Mouse (Mus musculus): ENCODE results near the gene Foxp1.

Foxp1 gene

DNA sequence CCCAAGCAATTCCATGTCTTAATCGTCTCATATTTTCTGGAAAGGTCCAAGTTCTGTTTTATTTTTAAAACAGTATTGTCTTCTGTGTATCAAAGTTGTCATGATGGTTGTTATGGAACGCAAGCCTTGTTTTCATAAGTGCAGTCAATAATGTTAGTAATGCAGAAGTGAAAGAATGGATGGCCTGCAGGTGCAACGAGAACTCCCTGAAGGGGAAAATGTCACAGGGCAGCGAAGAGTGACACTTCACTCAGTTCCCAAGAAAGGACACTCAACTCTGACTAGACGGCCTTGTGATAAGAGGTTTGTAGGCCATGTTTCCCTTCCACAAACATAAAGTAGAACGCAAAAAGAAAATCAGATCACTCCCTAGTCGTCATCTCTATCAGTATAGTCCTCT is 469.4 kb downstream of the Foxp1 start:
- DNase-seq (ENCODE audit: low spot score in 2 of 2), result no peak

DNA sequence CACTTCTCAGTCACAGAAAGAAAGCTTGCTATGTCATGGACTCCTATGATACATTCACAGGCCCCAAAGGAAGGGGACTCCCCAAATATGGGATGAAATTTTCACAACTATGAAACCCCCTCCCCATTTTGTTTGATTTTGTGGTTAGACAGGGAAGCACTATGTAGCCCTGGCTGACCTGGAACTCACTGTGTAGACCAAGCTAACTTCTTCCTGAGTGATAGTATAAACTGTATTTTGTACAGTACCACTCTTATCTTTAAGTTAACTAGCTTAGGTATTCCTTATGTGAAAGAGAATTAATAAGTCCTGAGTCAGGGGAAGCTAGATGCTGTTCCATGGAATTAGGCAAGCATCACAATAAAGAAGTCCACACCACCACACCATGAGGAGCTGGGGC is 470.8 kb downstream of the Foxp1 start:
- no peak for DNase-seq (ENCODE audit: low spot score in 2 of 2)

DNA sequence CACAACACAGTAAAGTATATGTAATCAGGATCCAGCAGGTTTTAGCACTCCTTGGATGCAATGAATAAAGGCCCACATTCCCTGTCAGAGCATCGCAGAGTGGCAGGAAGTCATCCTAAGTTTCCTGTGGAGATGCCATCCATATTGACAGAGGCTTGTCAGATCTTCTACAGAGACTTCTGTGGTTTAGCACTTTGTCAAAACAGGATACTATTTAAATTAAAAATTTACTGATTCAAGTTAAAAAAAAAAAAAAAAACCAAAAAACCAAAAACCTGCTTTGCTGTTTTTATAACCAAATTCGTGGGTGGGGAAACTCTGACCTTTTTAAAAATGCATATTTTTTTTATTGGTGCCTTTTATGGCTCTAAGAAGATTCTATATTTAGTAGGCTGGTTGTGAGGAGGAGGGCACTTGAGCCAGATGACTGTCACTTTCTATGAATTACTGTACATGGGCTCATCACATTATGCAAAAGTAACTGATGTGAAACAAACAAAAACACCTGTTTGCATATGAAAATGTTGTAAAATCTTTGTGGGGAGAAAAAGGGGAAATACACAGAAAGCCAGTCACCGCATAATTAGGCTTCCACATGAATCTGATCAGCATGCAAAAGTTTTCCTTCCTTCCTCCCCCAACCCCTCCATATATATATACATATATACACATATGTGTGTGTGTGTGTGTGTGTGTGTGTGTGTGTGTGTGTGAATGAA is 472.1 kb downstream of the Foxp1 start:
- no peak for DNase-seq (ENCODE audit: low spot score in 2 of 2)

DNA sequence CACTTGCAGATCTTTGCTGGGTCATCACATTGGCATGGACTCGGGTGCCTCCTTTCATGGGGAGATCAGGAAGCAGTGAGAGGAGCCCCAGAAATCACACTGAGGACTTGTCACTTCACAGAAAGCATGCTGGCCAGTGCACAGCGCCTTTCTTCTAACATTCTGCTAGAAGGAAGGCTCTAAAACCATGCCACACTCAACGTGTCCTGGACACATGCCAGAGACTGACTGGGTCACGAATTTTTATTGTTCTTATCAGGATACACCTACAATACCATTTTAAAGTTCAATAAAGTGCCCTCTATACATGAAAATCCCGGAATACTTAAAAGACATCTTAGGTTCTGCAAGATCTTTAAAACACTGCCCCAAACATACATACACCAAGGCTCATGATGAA is 475.2 kb downstream of the Foxp1 start:
- no peak for DNase-seq (ENCODE audit: low spot score in 2 of 2)

DNA sequence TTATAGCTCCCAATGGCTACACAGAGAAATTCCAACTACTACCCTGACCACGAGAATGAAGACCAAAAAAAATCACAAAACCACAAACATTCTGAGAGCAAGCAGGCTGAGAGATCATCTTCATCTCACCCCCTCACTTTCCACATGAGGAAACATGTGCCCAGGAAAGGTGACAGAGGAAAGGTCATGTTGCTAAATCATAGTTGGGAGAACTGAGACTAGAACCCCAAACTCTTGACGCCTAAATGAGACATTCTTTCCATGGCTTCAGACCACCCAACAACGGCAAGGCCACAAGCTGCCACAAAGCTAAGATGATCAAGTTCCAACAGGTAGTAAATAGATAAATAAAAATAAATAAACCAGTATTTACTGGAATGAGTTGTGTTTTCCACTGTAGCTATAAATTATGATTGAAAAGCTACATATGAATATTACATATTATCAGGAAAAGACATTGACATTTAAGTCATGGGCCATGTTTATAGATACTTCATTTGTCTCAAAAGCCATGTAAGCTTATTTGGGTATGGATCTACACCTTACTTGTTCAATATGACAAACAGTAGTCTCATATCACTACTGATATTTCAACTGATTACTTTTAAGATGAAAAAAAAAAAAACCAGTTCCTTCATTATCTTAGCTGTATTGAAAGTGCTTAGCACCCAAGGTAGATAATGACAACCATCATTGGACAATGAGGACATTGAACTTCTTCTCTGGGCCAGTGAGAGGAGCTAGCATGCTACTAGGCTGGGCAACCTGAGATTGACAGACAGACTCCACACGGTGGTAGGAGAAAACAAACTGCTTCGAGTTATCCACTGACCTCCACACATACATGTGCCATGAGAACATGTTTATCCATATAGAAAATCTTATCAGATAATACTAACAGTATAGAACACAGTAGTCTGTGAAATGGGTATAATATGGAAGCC is 476.4 kb downstream of the Foxp1 start:
- DNase-seq (ENCODE audit: low spot score in 2 of 2), result no peak

DNA sequence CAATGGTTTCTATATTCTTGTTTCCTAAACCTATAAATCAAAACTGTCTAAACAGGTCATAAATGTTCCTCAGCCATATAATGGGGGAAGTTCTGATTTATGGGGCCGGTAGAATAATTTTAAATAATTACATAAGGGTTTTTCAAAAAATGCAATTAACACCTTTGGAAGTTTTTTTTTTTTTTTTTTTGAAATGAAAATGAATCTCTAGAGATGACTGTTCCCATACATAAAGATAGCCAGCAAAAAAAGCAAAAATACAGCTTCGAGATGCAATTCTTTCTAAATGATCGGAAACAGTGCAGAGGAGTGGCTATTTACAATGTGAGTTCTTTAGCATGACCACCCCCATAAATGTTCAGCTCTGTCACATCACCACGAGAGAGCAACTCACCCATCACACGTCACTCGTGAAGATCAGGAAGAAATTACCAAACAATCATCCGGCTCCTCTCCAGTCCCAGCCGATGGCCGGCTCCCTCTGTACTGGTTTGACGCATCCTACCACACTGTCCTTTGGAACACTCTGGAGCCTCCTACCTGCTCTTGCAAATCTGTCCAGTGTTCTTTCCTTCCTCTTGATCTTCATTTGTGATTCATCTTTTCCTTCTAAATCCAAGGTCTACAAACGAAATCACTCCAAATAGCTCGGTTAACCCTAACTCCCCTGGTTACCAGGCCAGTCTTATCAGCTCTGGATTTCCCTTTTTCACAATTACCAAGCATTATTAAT is 478.4 kb downstream of the Foxp1 start:
- DNase-seq (ENCODE audit: low spot score in 2 of 2), result no peak

DNA sequence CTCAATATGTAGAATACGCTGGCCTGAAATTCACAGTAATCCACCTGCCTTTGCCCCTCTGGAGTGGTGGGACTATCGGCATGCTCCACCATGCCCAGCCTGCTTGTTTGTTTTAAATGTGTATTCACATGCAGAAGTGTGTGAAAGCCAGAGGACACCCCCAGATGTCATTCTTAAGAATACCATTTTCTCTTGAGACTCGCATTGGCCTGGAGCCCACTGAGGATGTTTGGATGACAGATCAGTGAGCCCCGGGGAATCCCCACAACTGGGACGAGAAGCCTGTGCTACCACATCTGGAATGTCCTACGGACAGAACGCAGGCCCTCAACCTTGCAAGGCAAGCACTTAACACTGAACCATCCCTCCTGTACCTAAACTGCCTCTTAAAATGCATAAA is 479.3 kb downstream of the Foxp1 start:
- no peak for DNase-seq (ENCODE audit: low spot score in 2 of 2)

DNA sequence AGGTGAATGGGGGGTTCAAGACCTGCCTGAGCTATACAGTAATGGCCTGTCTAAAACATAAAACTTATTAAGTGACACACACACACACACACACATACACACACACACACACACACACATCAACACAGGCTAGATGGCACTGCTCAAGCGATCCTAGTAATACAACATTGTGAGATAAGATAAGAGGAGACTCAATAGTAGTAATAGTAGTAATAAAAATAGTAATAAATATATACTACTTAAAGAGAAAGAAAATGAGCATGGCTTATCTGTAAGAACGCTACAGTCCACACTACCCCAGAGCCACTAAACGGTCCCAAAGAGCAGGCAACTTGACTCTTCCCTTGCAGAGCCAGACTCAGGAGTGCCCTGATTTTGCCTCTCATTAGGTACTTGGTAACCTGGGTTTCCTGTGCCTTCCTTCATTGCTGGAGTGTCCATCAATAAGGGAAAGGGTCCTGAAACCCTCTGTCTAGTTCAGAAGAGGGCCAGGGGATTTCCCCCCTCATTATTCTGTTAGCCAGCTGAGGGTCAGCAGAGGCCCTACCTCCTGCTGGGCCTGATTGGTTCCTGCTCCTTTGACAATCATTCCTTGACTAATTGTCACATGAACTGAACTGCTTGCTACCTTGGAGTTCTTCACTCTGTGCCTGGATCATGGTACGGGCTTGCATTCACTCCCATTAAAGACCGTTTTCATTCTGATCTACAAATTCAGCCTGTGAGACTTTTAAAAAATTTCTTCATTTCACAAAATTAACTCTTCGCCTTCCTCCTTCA is 480.2 kb downstream of the Foxp1 start:
- DNase-seq (ENCODE audit: low spot score in 2 of 2), result no peak

DNA sequence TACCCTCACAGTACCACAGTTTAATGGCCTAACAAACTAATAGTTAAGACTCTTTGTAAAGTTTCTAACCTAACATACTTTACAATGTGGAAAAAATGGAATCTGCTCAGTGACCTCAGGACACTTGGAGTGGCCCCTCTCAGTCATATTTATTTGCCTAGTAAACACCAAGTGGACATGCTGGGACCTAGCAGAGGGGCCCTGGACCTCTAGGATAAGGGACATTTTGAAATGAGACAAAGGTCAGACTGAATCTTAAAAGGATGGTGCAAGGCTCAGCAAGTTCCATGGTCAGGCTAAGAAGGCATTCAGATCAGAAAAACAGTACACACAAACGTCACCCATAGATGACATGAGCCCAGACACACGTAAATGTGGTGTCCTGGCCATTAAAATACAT is 483.5 kb downstream of the Foxp1 start:
- no peak for DNase-seq (ENCODE audit: low spot score in 2 of 2)

DNA sequence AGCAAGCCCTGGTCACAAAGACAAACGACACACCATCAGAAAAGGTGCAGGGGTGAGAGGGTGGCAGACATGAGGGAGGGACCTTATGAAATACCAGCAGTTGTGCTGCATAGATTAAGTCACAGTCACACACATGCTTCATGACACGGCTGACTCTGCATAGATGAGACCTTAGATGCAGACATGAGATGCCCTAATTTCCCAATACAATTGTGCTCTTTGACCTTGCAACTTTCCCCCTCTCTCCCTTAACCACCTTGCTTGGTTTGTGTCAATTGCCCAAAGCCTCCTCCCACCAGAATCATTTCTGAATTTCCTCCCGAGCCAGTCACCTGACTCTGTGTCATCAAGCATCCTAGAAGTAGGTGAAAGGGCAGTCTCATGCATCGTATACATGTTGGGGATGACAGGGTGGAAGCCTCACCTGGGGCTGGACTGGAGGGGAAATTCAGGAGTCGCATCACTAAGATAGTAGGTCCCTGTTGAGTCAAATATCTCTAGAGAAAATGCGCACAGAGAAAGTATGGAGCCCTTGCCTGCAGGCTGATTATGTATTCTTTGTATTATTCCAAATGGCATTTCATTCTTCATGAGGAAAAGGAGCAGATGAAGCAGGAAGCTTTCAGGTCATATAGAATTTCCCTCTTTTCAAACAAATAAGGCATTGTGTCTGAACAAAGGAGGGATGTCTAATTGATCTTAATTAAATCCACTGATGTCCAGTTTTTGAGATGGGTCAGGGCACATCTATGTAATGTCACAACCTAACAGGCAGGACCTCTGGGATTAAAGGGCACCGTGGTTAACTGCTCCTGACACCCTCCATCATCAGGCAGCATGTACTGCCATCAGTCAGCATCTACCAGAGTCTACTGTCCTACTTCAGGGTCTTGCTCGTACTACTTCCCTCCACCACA is 486.8 kb downstream of the Foxp1 start:
- no peak for DNase-seq (ENCODE audit: low spot score in 2 of 2)

DNA sequence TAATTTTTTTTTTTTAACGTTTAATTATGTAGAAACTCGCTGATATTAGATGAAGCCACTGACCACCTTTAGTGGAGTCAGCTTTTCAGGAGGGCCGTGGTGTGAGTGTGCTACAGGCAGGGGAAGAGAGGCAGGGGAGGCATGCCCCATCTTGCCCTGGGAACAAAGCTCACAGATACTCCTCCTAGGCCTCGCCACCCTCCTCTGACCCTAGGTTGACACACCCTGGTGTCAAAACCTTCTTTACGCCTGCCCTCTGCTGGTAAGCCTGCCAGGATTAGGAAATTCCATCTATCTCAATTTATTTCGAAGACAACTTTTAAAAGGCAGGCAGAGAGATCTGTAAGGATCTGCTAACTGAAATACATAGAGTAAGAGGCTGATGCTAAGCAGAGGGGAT is 489.5 kb downstream of the Foxp1 start:
- peak; percentile 50 to 52 for DNase-seq (ENCODE audit: low spot score in 2 of 2)

DNA sequence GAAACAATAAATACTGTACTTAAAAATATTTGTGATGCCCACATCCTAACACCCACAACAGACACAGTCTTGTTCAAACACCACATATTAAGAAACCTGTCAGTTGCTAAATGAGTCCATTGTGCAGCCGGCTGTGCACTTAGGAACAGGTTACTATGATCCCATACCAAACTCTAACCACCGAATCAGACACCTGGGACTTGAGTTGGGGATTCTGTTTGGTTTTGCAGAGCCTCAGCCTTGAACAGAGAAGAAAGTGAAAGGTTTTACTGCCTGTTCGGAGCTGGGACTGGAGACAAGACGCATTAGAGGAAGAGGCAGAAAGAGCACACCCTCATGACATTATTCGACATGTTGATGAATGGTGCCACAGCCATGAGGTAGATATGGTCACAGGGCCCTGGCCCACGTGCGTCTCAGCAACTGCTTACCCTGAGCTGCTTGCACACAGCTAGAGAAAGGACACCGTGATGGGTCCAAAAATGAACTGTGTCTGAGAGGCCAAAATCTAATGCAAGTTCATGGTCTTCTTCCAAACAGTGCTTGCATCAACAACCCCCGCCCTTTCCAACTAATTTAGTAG is 491.1 kb downstream of the Foxp1 start:
- no peak for DNase-seq (ENCODE audit: low spot score in 2 of 2)

DNA sequence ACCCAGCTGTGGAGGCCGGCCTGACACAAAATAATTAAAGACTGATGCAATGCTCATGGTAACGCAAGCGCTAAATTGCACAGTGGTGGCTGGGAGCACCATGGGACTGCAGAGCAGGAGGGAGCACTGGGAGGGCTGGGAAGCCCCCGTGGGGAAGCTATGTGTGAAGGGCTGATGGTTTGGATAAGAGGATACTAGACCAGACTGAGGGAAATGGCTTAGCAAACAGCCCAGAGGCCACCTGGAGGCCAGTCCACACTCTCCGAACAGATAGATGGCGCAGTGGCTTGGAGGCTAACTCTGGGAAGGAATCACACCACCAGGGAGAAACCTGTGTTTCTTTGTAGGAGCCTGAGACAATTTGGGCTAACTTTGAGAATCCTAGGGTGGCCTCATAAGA is 492.3 kb downstream of the Foxp1 start:
- DNase-seq (ENCODE audit: low spot score in 2 of 2), result no peak

DNA sequence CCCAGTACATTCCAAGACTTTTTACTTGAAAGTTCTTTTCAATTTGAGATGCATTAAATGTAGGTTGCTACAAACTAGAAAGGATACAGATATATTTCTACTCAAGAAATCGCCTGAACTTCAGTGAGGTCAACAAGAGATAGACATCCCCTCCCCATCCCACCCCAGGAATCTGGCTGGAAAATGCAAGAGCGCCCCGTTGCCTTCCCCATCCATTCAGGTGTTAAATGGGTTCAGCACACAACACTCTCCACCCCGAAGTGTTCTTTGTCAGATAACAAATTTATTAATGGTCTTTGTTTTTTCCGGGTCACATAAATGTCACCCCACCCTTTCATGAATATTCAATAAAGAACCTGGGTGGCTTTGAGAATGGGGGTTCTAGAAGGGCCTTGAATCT is 493.1 kb downstream of the Foxp1 start:
- DNase-seq (ENCODE audit: low spot score in 2 of 2), result no peak

DNA sequence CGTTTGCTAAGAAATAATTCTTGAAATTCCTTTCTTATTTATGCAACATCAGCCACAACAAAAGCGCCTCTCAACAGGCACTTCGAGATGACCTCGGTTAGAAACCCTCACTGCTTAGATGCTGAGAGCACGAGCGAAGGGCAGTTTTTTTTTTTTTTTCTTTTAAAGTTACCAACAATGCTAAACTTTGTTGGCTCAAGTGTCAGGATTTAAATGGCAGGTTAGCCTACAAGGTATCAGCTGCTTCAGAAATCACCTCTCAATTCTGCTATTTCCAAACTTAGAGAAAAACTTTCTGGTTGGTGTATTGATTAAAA is 493.6 kb downstream of the Foxp1 start:
- no peak for DNase-seq (ENCODE audit: low spot score in 2 of 2)

DNA sequence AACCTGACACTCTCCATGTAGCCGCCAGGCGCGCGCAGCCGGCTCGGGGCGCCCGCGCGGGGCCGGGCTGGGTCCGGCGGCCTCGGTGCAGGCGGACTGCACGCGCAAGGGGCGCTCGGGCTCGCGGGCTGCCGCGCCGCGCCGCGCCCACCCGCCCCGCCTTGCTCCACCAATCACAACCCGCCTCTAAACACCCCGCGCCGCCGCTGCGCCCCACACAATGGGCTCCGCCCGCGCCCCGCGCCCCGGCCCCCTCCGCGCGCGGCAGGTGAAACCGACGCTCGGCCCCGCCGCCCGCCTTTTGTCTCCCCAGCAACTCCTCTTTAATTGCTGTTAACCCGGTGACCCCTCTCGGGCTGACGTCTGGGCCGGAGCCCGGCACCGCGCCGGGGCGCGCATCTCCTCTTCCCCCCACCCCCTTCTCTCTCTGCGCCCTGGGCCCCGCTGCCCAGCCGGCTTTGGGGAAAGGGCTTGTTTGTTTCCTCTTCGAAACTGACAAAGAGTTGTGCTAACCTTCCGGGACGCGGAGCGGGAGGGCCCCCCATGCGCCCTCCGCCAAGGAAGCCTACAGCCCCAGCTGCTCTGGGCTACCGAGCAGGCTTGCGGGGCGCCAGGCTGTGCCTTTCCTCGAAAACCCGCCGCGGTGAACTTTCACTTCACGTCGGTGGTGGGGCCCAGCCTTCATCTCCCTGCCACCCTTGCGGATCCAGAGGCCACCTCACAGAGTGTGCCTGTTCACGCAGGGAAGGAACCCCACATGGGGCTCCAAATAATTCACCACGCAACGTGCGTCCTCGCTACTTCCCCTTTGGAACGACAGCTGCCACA is 494.1 kb downstream of the Foxp1 start:
- DNase-seq (ENCODE audit: low spot score in 2 of 2), result peak in 1 of 2 experiments; percentile 50

DNA sequence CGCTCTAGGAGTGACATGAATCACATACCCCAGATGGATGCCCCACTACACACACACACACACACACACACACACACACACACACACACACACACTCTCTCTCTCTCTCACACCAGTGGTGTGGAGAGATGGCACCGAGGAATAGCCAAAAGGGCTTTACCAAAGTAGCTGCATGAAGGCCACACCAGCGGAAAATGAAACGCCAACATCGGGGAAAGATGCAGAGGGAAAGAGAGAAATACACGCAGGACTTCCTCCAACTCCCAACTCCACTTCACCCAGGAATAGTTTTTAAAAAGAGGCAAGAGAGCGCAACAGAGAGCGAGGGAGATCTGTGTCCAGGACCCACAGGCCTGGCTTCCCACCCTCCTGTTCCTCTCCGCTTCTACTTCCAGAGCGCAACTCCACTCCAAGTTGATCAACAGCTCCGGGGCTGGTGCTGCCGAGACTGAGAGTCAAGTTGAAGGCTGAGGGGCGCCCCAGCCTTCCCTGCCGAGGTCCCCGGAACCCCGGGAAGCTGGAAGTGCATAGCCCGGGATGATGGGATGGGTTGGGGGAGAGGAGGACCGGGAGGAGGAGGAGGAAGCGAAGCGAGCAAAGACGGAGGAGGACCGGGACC is 494.9 kb downstream of the Foxp1 start:
- peak; percentile 31 to 39 for DNase-seq (ENCODE audit: low spot score in 2 of 2)

DNA sequence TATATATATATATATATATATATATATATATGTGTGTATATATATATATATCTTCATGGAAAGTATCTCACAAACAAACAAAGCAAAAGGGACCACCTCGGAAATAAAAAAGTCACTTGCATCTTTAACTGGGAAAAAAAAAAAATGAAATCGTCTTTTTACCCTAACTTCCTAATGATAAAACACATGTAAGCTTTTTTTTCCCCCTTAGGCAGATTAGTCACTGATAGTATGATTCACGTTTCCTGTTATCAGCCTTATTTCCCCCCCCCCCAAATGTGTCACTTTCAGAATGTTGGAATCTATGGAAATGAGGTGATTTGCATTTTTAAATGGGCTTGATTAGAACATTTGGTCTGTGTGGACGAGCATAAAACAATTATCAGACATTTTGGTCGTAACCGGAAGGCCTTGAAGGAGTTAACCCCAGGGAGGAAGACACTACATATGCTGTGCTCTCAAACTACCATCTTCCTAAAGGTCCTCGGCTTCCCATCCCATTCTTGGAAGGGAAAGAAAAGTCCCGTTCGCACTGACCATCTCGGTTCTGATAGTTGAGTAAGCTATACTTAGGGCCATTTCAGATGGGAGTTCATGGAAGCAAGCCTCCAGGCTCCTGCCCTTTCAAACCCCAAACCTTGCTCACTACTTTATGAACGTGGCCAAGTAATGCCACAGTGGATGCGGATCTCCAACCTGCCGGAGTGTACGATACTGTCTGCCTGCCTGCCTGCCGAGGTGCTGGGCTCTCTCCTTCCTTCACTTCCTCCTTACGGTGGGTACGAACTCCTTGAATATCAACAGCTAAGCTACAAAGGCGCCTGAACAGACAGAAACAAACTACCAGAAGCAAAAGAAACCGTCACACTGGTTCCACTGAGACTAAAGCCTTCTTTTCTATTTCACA is 495.6 kb downstream of the Foxp1 start:
- peak in 1 of 2 experiments; percentile 13 for DNase-seq (ENCODE audit: low spot score in 2 of 2)

Measured in urinary bladder, postnatal 36 days (tissue).